Mouse (Mus musculus) hindbrain, embryonic 16.5 days (tissue): ENCODE results near the gene Flt3. TPM values are rescaled to one million over a fixed set of nuclear protein-coding genes. Genes with fewer than 3 reads are reported as not detected.

Experiments
- ATAC-seq: fragments of 200-750 bp; cut with Nextera tagmentation; 2 replicates; pipeline ENCODE4 v1.8.0; 2017; ENCODE audit warnings: moderate TSS enrichment, moderate library complexity
- H3K27ac ChIP-seq: fragments of 300-500 bp; sonication (generic); 2 replicates; pipeline ENCODE4 v1.5.1; 2014; ENCODE audit warnings: low read depth, mild to moderate bottlenecking, control low read depth, low read length, moderate library complexity
- H3K27me3 ChIP-seq: fragments of 300-500 bp; sonication (generic); replicated peaks from 2 replicates; pipeline ENCODE4 v1.6.1; 2014; ENCODE audit warnings: low read length; ENCODE audit not compliant: control insufficient read depth, insufficient read depth
- H3K36me3 ChIP-seq: fragments of 300-500 bp; sonication (generic); 2 replicates; pipeline ENCODE4 v1.6.1; 2014; ENCODE audit warnings: mild to moderate bottlenecking, low read length, moderate library complexity, mixed read lengths; ENCODE audit not compliant: control insufficient read depth, insufficient read depth
- H3K4me1 ChIP-seq: fragments of 300-500 bp; sonication (generic); 2 replicates; pipeline ENCODE4 v1.6.1; 2014; ENCODE audit warnings: low read depth, low read length; ENCODE audit not compliant: control insufficient read depth, insufficient read depth
- H3K4me2 ChIP-seq: fragments of 300-500 bp; sonication (generic); 2 replicates; pipeline ENCODE4 v1.6.1; 2014; ENCODE audit warnings: mild to moderate bottlenecking, low read length, control low read depth, moderate library complexity
- H3K4me3 ChIP-seq: fragments of 300-500 bp; sonication (generic); 2 replicates; pipeline ENCODE4 v1.5.1; 2014; ENCODE audit warnings: mild to moderate bottlenecking, low read length, control low read depth, moderate library complexity
- H3K9ac ChIP-seq: fragments of 300-500 bp; sonication (generic); 2 replicates; pipeline ENCODE4 v1.6.1; 2014; ENCODE audit warnings: low read depth, mild to moderate bottlenecking, control low read depth, low read length, moderate library complexity
- H3K9me3 ChIP-seq: fragments of 300-500 bp; sonication (generic); 2 replicates; pipeline ENCODE4 v1.6.1; 2014; ENCODE audit warnings: mild to moderate bottlenecking, low read length, moderate library complexity; ENCODE audit not compliant: control insufficient read depth
- WGBS: fragments of 180-500 bp; shearing (Covaris S2); extraction: QIAGEN DNeasy Blood & Tissue Kit; methylation state at CpG from one replicate; pipeline ENCODE4 v1.1.7; 2014; 5-methylcytosine and 5-hydroxymethylcytosine counted together
- polyA plus RNA-seq: library from polyadenylated mRNA; unstranded; fragments of >200 nt; fragmentation: Nextera tagmentation; extraction: Ambion mirVana; gene quantifications from 2 replicates; pipeline ENCODE4 v1.2.1, GENCODE M21; 2015

The Flt3 gene
- polyA plus RNA-seq, 1 experiment from 2014 or later, result 2.3 TPM

DNA sequence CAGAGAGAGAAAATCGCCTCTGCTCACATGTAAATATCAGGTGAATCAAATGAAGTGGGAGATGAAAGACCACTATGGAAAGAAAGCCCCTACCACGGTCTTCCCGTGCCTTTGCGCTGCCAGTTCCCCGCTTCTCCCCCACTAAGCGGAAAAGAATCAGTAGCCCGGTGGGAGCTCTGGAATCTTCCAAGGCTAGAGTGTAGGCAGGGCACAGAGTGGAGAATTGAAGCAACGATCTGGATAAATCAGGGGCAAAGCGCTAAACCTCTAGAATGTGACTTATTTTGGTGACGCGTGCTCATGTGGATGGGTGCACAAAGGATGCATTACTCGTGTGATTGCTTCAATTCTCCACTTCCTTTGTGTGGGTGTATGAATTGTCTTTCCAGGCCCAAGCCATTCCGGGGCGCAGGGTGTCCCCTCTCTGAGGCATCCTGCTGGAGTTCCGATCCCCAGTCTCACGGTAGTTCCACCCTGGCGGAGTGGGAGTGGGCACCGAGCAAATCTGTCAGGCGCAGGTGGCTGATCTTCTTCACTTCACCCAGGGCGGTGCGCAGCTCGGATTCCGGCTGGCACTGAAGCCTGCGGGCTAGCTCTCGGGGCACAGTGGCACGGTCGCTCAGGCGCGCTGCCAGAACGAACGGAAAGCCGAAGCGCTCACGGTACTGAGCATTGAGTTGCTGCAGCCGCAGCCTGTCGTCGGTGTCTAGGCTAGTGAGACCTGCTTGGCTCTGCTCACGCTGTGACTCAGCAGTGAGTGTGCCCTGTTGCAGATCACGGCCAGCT is 85.5 kb downstream of the Flt3 start:
- peak overlapping the region; percentile 17 for H3K4me2 ChIP-seq
- H3K4me1 ChIP-seq, result peaks cover 4% of the 10 kb centered on the region; the same call in 1 of the 2 replicates
- H3K36me3 ChIP-seq, result no peaks in the 10 kb centered on the region
- H3K9ac ChIP-seq, result no peak overlapping the region
- WGBS, result under 1% methylated on average over 39 of the region's 39 CpGs
- no peaks in the 10 kb centered on the region for H3K9me3 ChIP-seq
- ATAC-seq, result no peak
- no peak overlapping the region for H3K27ac ChIP-seq
- H3K4me3 ChIP-seq, result peak overlapping the region; percentile 8; the same call in 1 of the 2 replicates
- H3K27me3 ChIP-seq, result peaks cover 84% of the 10 kb centered on the region

DNA sequence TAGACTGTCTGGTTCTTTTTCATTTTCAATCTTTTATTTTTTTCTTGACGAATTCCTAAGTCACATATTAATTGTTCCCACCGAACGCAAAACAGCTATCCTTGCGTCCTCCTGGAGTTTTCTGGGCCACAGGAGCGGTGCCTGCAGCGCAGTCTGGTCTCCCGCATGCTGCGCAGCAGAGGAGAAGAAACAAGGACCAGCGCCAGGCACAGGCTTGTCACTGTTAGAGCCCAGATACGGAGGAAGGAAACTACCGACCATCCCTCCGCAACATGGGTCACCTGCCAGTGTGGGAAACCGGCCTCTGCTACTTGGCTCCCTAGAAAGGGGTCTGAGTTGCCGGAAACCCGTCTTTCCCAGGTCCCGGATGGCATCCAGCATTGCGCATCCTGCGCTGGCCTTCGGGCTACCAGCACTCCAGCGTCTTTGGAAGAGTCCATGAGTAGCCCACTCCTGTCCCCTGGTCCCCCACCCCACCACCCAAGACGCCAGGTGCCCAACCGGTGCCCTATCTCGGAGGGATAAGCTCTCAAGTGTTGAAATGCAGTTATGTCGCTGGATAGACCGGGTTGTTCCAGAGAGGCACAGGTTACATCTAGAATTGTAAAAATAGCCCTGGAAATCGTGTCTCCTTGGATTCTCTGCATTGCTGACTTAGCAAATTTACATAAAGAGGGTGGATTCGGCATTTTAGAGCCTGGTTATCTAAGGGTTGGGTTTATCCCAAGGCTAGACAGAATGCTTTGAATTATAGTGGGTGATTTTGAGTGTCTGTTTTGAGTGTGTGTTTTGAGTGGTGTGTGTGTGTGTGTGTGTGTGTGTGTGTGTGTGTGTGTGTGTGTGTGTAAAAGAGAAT is 87.2 kb downstream of the Flt3 start:
- H3K27ac ChIP-seq, result no peak overlapping the region
- peaks cover 90% of the 10 kb centered on the region for H3K27me3 ChIP-seq
- no peak overlapping the region for H3K4me3 ChIP-seq
- no peak overlapping the region for H3K9ac ChIP-seq
- no peaks in the 10 kb centered on the region for H3K36me3 ChIP-seq
- WGBS, result 1% methylated on average over 27 of the region's 27 CpGs
- peaks cover 4% of the 10 kb centered on the region; the same call in 1 of the 2 replicates for H3K4me1 ChIP-seq
- no peak overlapping the region for H3K4me2 ChIP-seq
- no peaks in the 10 kb centered on the region for H3K9me3 ChIP-seq
- ATAC-seq, result no peak

DNA sequence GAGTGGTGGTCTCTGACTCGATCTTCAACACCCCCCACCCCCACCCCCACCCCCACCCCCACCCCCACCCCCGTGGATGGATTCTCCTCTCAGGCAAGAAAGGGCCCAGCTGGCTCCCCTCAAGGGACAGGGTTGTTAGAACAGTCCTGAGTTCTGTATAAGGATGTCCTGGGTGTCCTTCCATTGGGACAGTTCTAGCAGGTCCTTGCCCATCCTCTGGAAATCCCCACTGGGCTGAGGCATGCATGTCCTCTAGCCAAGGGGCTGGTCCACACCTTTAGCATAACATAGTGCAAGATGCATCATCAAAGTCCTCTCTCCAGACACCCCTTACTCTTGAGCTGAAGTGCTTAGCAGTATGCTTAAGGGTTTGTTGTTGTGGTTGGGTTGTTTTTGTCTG is 90.5 kb downstream of the Flt3 start:
- Histone ChIP-seq H3K4me1 (no peaks in the 10 kb centered on the region), H3K27me3 (peaks cover 89% of the 10 kb centered on the region)

DNA sequence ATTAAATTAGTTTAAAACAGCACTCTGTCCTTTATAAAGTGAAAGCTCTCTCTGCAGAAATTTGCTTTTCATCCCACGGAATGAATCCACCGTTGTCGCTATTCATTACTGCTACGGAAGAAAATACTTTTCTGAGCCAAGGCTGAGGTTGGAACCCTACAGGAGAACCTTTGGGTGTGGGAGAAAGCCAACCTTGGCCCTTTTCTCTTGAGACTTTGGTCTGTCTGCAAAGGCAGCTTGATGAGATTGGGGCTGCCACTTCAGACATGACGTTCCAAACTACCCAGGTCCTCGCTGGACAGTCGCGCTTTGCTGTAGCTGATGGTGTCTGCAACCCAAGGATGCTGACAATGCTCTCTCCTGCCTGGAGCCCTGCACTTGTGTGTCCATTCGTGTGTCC is 91.8 kb downstream of the Flt3 start:
- peaks cover 85% of the 10 kb centered on the region for H3K27me3 ChIP-seq
- H3K4me3 ChIP-seq, result no peak overlapping the region
- no peak for ATAC-seq
- H3K9ac ChIP-seq, result no peak overlapping the region
- no peaks in the 10 kb centered on the region for H3K4me1 ChIP-seq
- 6% methylated on average over 9 of the region's 9 CpGs for WGBS
- no peaks in the 10 kb centered on the region for H3K9me3 ChIP-seq
- no peaks in the 10 kb centered on the region for H3K36me3 ChIP-seq
- H3K27ac ChIP-seq, result no peak overlapping the region
- no peak overlapping the region for H3K4me2 ChIP-seq

More for the DNA sequence above, 90.5 kb downstream of the Flt3 start:
- no peak overlapping the region for H3K9ac ChIP-seq
- no peak overlapping the region for H3K4me2 ChIP-seq
- no peak for ATAC-seq
- no peaks in the 10 kb centered on the region for H3K9me3 ChIP-seq
- no peak overlapping the region for H3K27ac ChIP-seq
- no peak overlapping the region for H3K4me3 ChIP-seq
- H3K36me3 ChIP-seq, result no peaks in the 10 kb centered on the region
- WGBS, result 0% methylated on average over 2 of the region's 2 CpGs

DNA sequence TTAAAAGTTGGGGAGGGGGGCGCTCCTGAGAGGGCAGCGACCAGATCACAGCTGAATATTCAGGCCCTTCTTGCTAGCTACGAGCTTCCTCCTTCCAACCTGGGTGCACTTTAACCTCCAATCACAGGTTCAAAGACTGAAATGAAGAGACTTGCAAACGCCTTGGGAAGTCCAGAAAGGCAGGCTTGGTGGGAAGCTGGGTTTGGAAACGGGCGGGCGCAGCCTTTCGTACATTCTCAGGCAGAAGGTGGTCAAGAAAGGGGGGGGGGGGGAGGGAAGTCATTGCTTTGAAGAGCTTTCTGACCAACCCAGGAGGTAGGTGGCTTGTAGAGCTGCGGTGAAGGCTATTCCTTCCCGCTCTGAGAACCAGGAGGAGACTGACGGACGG is 92.9 kb downstream of the Flt3 start:
- H3K9me3 ChIP-seq, result no peaks in the 10 kb centered on the region
- peaks cover 87% of the 10 kb centered on the region for H3K27me3 ChIP-seq
- H3K4me3 ChIP-seq, result no peak overlapping the region
- no peaks in the 10 kb centered on the region for H3K4me1 ChIP-seq
- no peaks in the 10 kb centered on the region for H3K36me3 ChIP-seq
- H3K4me2 ChIP-seq, result no peak overlapping the region
- no peak for ATAC-seq
- no peak overlapping the region for H3K27ac ChIP-seq
- H3K9ac ChIP-seq, result no peak overlapping the region
- under 1% methylated on average over 12 of the region's 12 CpGs for WGBS

DNA sequence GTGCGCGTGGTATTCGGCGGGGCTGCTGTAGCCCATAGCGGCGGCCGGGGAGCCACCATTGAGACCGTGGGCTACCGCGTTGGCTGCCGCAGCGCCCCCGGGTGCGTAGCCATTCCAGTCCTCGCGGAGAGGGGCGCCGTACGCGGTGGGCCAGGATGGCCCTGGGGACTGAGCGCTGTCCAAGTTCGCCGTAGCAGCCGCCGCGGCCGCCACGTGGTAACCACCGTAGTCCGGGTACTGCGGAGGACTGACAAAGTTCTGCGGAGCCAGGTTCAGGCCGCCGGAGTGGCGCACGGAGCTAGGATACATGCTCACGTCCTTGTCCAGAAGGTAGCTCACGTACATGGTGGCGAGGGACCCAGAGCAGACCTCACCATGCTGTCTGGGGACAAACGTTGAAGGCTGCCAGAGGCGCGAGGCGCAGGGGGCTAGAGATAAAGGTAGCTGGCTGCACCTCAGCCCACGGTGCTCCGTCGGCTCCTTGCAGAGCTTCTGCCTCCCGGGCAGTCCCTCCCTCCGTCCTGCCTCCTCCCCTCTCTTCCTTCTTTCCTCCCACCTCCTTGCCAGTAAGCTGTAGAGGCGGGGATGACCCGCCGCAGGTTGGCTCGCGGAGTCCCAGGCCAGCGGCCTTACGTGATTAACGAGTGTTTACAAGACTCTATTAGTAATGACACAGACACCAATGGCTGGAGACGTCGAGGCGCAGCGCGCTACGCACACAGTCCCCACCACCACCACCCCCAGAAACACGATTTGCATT is 93.5 kb downstream of the Flt3 start, which contains the start of gene Cdx2:
Gene Cdx2, minus strand, starts transcription at position 633 of the 760 bp plus-strand sequence.
- H3K9me3 ChIP-seq, result no peaks in the 10 kb centered on the region
- under 1% methylated on average over 54 of the region's 63 CpGs for WGBS
- H3K4me2 ChIP-seq, result no peak within 1 kb of the TSS
- H3K27me3 ChIP-seq, result peaks cover 88% of the 10 kb centered on the region
- no peak within 1 kb of the TSS for H3K9ac ChIP-seq
- ATAC-seq, result no peak
- H3K27ac ChIP-seq, result no peak within 1 kb of the TSS
- H3K4me1 ChIP-seq, result no peaks in the 10 kb centered on the region
- 0 out of 2 replicates have a peak within 1 kb of the TSS, but pooled peaks have one; percentile 1 for H3K4me3 ChIP-seq
- no peaks in the 10 kb centered on the region for H3K36me3 ChIP-seq

DNA sequence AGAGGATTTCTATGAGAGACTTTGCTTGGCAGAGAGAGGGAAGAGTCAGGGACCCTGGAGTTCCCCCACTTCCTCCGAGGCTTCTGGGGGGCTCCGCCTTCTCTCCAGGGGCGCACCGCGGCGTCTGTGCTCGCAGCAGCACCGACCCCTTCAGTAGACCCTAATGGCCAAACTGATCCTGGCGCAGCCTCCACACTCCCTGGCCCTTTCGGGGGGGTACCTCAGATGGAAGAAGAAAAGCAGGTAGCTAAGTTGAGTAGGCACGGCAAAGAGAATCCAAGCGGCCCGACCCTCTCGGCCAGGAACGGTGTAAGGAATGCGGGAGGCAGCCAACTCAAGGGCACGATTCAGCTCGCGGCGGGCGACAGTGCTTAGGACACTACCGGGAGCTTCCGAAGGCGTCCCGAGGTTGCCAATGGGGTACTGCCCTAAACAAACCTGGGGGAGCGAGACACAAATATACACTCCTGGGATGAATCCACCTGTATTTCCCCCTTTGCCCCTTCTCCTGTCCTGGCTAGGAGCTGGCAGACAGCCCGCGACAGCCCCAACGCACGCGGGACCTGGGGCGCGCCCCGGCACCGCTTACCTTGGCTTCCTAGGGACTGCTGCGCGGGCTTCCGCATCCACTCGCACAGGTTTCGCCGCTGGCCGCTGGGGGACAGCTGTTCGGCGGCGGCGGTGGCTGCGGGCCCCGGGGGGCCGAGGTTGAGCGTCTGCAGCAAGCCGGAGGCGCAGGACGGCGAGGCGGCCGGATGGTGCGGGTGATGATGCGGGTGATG is 94.2 kb downstream of the Flt3 start:
- Histone ChIP-seq H3K27ac (no peak overlapping the region), H3K9ac (no peak overlapping the region), H3K4me1 (no peaks in the 10 kb centered on the region), H3K4me2 (no peak overlapping the region), H3K36me3 (no peaks in the 10 kb centered on the region), H3K4me3 (0 out of 2 replicates have a peak overlapping the region, but pooled peaks have one; percentile 1), H3K9me3 (no peaks in the 10 kb centered on the region), H3K27me3 (peaks cover 89% of the 10 kb centered on the region)
- no peak for ATAC-seq
- WGBS, result under 1% methylated on average over 45 of the region's 58 CpGs

DNA sequence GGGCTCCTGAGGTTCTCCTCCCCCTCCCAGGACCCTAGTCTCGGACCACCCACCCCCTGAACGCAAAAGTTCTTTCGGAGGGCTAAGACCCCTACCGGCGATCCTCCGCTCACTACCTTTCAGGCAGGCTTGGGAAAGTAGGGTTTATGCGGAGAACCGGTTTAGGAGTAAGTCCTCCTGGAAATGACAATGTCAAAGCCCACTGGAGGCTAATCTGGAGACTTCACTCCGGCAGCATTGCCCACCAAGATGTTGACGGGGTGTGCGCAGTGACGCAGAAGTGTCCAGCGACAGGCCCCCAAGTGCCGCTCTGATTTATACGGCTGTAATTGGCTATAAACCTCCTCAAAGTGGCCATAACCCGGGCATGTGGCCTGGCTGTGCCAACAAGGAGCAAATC is 95.1 kb downstream of the Flt3 start:
- no peak for ATAC-seq
- H3K4me1 ChIP-seq, result no peaks in the 10 kb centered on the region
- H3K9ac ChIP-seq, result no peak overlapping the region
- WGBS, result 0% methylated on average over 16 of the region's 16 CpGs
- peaks cover 88% of the 10 kb centered on the region for H3K27me3 ChIP-seq
- no peak overlapping the region for H3K4me2 ChIP-seq
- H3K4me3 ChIP-seq, result no peak overlapping the region; the same call in 1 of the 2 replicates
- no peaks in the 10 kb centered on the region for H3K9me3 ChIP-seq
- H3K27ac ChIP-seq, result no peak overlapping the region
- no peaks in the 10 kb centered on the region for H3K36me3 ChIP-seq
